Mouse (Mus musculus) forebrain, embryonic 11.5 days (tissue): Measurements from ENCODE around the gene Srsf4. TPM values are rescaled to one million over a fixed set of nuclear protein-coding genes. Genes with fewer than 3 reads are reported as not detected.

Source experiments
- ATAC-seq: fragments of 200-750 bp; cut with Nextera tagmentation; replicated peaks from 2 replicates; pipeline ENCODE4 v1.8.0; 2017; ENCODE audit warnings: moderate TSS enrichment; ENCODE audit not compliant: low FRiP score
- DNase-seq: peaks from one replicate; pipeline ENCODE4 v3.0.0-alpha.2; 2017; ENCODE audit warnings: low spot score
- H3K27ac ChIP-seq: fragments of 300-500 bp; sonication (generic); 2 replicates; pipeline ENCODE4 v1.5.1; 2014; ENCODE audit warnings: low read depth, low read length
- H3K27me3 ChIP-seq: fragments of 300-500 bp; sonication (generic); 2 replicates; pipeline ENCODE4 v1.6.1; 2014; ENCODE audit warnings: mild to moderate bottlenecking, low read length, mixed read lengths; ENCODE audit not compliant: control insufficient read depth, insufficient read depth
- H3K36me3 ChIP-seq: fragments of 300-500 bp; sonication (generic); 2 replicates; pipeline ENCODE4 v1.6.1; 2014; ENCODE audit warnings: mild to moderate bottlenecking, low read length, moderate library complexity, mixed read lengths; ENCODE audit not compliant: control insufficient read depth, insufficient read depth
- H3K4me1 ChIP-seq: fragments of 300-500 bp; sonication (generic); replicated peaks from 2 replicates; pipeline ENCODE4 v1.6.1; 2014; ENCODE audit warnings: low read length, mixed read lengths; ENCODE audit not compliant: control insufficient read depth, insufficient read depth
- H3K4me2 ChIP-seq: fragments of 300-500 bp; sonication (generic); 2 replicates; pipeline ENCODE4 v1.6.1; 2014; ENCODE audit warnings: low read depth, mild to moderate bottlenecking, low read length, moderate library complexity, mixed read lengths; ENCODE audit not compliant: severe bottlenecking
- H3K4me3 ChIP-seq: fragments of 300-500 bp; sonication (generic); 2 replicates; pipeline ENCODE4 v1.5.1; 2014; ENCODE audit warnings: low read depth, low read length
- H3K9ac ChIP-seq: fragments of 300-500 bp; sonication (generic); 2 replicates; pipeline ENCODE4 v1.6.1; 2014; ENCODE audit warnings: low read length
- H3K9me3 ChIP-seq: fragments of 300-500 bp; sonication (generic); 2 replicates; pipeline ENCODE4 v1.6.1; 2016; ENCODE audit warnings: low read length, mixed read lengths; ENCODE audit not compliant: control insufficient read depth
- WGBS: fragments of 180-500 bp; shearing (Covaris S2); extraction: QIAGEN DNeasy Blood & Tissue Kit; methylation state at CpG from one replicate; pipeline ENCODE4 v1.1.7; 2014; 5-methylcytosine and 5-hydroxymethylcytosine counted together
- polyA plus RNA-seq: library from polyadenylated mRNA; unstranded; fragments of >200 nt; fragmentation: Nextera tagmentation; extraction: Ambion mirVana; gene quantifications from 2 replicates; pipeline ENCODE4 v1.2.1, GENCODE M21; 2014

The Srsf4 gene
- 191 TPM in 2 replicates for polyA plus RNA-seq

- Histone ChIP-seq H3K27ac (peak within 1 kb of the TSS; percentile 100), H3K9me3 (no peaks in the 10 kb centered on the region), H3K27me3 (no peaks in the 10 kb centered on the region), H3K4me3 (peak within 1 kb of the TSS; percentile 95), H3K4me1 (peaks cover 6% of the 10 kb centered on the region; the same call in 1 of the 2 replicates), H3K36me3 (no peaks in the 10 kb centered on the region), H3K4me2 (peak within 1 kb of the TSS; percentile 93), H3K9ac (peak within 1 kb of the TSS; percentile 100)
- DNase-seq (peak; percentile 100), ATAC-seq (peak; percentile 93)
- WGBS = under 1% methylated on average over 97 of the region's 116 CpGs
These were observed at the start of gene Srsf4 for GRCm38 (mm10) chr4:131873293-131874168. Gene Srsf4 (plus strand): TSS chr4:131873617.

- Histone ChIP-seq H3K9ac (no peak overlapping the region; the same call in 1 of the 2 replicates), H3K27me3 (no peaks in the 10 kb centered on the region), H3K36me3 (no peaks in the 10 kb centered on the region), H3K9me3 (no peaks in the 10 kb centered on the region), H3K4me1 (peaks cover 18% of the 10 kb centered on the region; the same call in 1 of the 2 replicates), H3K4me2 (no peak overlapping the region), H3K4me3 (no peak overlapping the region), H3K27ac (no peak overlapping the region; the same call in 1 of the 2 replicates)
- DNase-seq (no peak), ATAC-seq (no peak)
- 9% methylated on average over 3 of the region's 3 CpGs for WGBS
These were observed 48.5 kb upstream of the Srsf4 start for GRCm38 (mm10) chr4:131824939-131825338.

GRCm38 (mm10) chr4:131825830-131826229 lies 47.6 kb upstream of the Srsf4 start:
- Histone ChIP-seq H3K4me1 (peaks cover 15% of the 10 kb centered on the region; the same call in 1 of the 2 replicates), H3K27ac (no peak overlapping the region)
- WGBS = 51% methylated on average over 8 of the region's 8 CpGs

GRCm38 (mm10) chr4:131826905-131827304 lies 46.5 kb upstream of the Srsf4 start:
- DNase-seq (peak; percentile 75), ATAC-seq (no peak)
- Histone ChIP-seq H3K9ac (no peak overlapping the region), H3K4me2 (no peak overlapping the region), H3K27me3 (no peaks in the 10 kb centered on the region), H3K4me1 (peaks cover 9% of the 10 kb centered on the region; the same call in 1 of the 2 replicates), H3K36me3 (no peaks in the 10 kb centered on the region), H3K27ac (no peak overlapping the region), H3K4me3 (no peak overlapping the region), H3K9me3 (no peaks in the 10 kb centered on the region)
- WGBS = 3% methylated on average over 6 of the region's 6 CpGs

More at GRCm38 (mm10) chr4:131825830-131826229, 47.6 kb upstream of the Srsf4 start:
- Histone ChIP-seq H3K27me3 (no peaks in the 10 kb centered on the region), H3K9ac (no peak overlapping the region), H3K36me3 (no peaks in the 10 kb centered on the region), H3K4me3 (no peak overlapping the region), H3K4me2 (no peak overlapping the region), H3K9me3 (no peaks in the 10 kb centered on the region)
- ATAC-seq = no peak
- DNase-seq = no peak

GRCm38 (mm10) chr4:131829123-131829522 lies 44.3 kb upstream of the Srsf4 start:
- Histone ChIP-seq H3K4me2 (no peak overlapping the region), H3K36me3 (no peaks in the 10 kb centered on the region), H3K27me3 (no peaks in the 10 kb centered on the region), H3K4me1 (peaks cover 9% of the 10 kb centered on the region; the same call in 1 of the 2 replicates), H3K9ac (no peak overlapping the region), H3K27ac (no peak overlapping the region), H3K9me3 (no peaks in the 10 kb centered on the region), H3K4me3 (no peak overlapping the region)
- DNase-seq (no peak), ATAC-seq (no peak)
- 80% methylated on average over 8 of the region's 8 CpGs for WGBS

- Histone ChIP-seq H3K4me3 (no peak overlapping the region), H3K36me3 (no peaks in the 10 kb centered on the region), H3K27ac (no peak overlapping the region), H3K27me3 (peaks cover 4% of the 10 kb centered on the region; the same call in 1 of the 2 replicates), H3K4me2 (no peak overlapping the region), H3K4me1 (peaks cover 11% of the 10 kb centered on the region; the same call in 1 of the 2 replicates), H3K9ac (no peak overlapping the region), H3K9me3 (no peaks in the 10 kb centered on the region)
- ATAC-seq = no peak
- 86% methylated on average over 5 of the region's 5 CpGs for WGBS
- DNase-seq = no peak
These were observed 41.8 kb upstream of the Srsf4 start for GRCm38 (mm10) chr4:131831546-131832045.

GRCm38 (mm10) chr4:131832759-131833407 lies 40.5 kb upstream of the Srsf4 start:
- DNase-seq = no peak
- H3K27me3 ChIP-seq = peaks cover 6% of the 10 kb centered on the region; the same call in 1 of the 2 replicates
- no peak overlapping the region for H3K4me2 ChIP-seq
- H3K4me3 ChIP-seq = no peak overlapping the region
- no peak for ATAC-seq
- no peaks in the 10 kb centered on the region for H3K9me3 ChIP-seq
- H3K27ac ChIP-seq = no peak overlapping the region
- no peak overlapping the region for H3K9ac ChIP-seq
- H3K36me3 ChIP-seq = no peaks in the 10 kb centered on the region
- H3K4me1 ChIP-seq = peaks cover 11% of the 10 kb centered on the region; the same call in 1 of the 2 replicates
- WGBS = 73% methylated on average over 3 of the region's 3 CpGs

GRCm38 (mm10) chr4:131833971-131834609 lies 39.3 kb upstream of the Srsf4 start:
- DNase-seq = peak; percentile 62
- no peak for ATAC-seq
- Histone ChIP-seq H3K4me2 (no peak overlapping the region), H3K9me3 (no peaks in the 10 kb centered on the region), H3K9ac (no peak overlapping the region), H3K4me1 (peaks cover 11% of the 10 kb centered on the region; the same call in 1 of the 2 replicates), H3K4me3 (no peak overlapping the region), H3K27me3 (peaks cover 8% of the 10 kb centered on the region; the same call in 1 of the 2 replicates), H3K36me3 (no peaks in the 10 kb centered on the region), H3K27ac (no peak overlapping the region)
- 27% methylated on average over 9 of the region's 9 CpGs for WGBS
